ENCODE assay signal across 22 mouse cellular contexts in genomic region chr19:36428116-36428515, GRCm38 (mm10).
DNase-seq lines count a peak whose midpoint lies in the region; ATAC-seq lines count a peak whose summit lies in the region.
"Had no signal": no experiment of that assay in that cellular context is flagged by ENCODE, and none has a peak within 500 bp of the region (broad histone marks: within the 10 kb centered on the region; RNA-seq: fewer than 3 reads in every experiment).

No protein-coding gene starts in this region.

- no peak for DNase-seq in frontal cortex, postnatal 25 days (ENCODE audit: low spot score in 2 of 2)
- DNase-seq in right cerebral cortex, adult 18-20 months = peak; percentile 11
- DNase-seq in right cerebral cortex, postnatal 14 days = no peak
- peak; percentile 57 for DNase-seq in brain, adult 2 months (ENCODE audit: low read depth, low spot score)
- peak; percentile 34 for DNase-seq in telencephalon, adult 2 months (ENCODE audit: low read depth, low spot score)
- no peak for DNase-seq in ovary, postnatal 10 days (ENCODE audit: low spot score)
- DNase-seq: adrenal gland, adult 8-10 months; adrenal gland, postnatal 14 days; adrenal gland, postnatal 36 days; B cell, adult 2 months; cerebellum, adult 11 months; cerebellum, adult 18-20 months; cerebellum, adult 8-10 months; cerebellum, adult 9-11 months; cerebellum, postnatal 14 days; cerebellum, postnatal 36 days; embryo, embryonic 11 days had no signal

- peak; percentile 95 for ATAC-seq in frontal cortex, adult (ENCODE audit: low TSS enrichment)
- ATAC-seq: activated CD4-positive, CD25-positive, alpha-beta regulatory T cell, adult 4 months; CD4-positive, CD25-positive, alpha-beta regulatory T cell, adult 4 months; forebrain, embryonic 14.5 days; Patski had no signal

Comparison
In these comparisons a context has a peak if more than half of its experiments do, and no peak if none do; other contexts are left out.
1. DNase-seq: peak in right cerebral cortex, adult 18-20 months (single experiment), brain, adult 2 months (single experiment) and telencephalon, adult 2 months (single experiment); none in frontal cortex, postnatal 25 days (0 of 2), right cerebral cortex, postnatal 14 days (single experiment) and ovary, postnatal 10 days (single experiment).